In genomic region chr4:115365624-115366023, GRCm38 (mm10) we compare ENCODE assay signal across 10 mouse cellular contexts. TPM values are rescaled to one million over a fixed set of nuclear protein-coding genes. Genes with fewer than 3 reads are reported as not detected.
"Had no signal": no experiment of that assay in that cellular context is flagged by ENCODE, and none has a peak within 500 bp of the region (broad histone marks: within the 10 kb centered on the region; RNA-seq: fewer than 3 reads in every experiment).

No protein-coding gene starts in this region.

RNA-seq across cellular contexts. Expression of gene Cyp4a12b, which starts 45.8 kb away (rescaled TPM):
- total RNA-seq: forebrain, postnatal 0 days; gastrocnemius, adult 18-20 months; gastrocnemius, adult 2 months; gastrocnemius, adult 8-10 months; gastrocnemius, postnatal 10 days; gastrocnemius, postnatal 14 days; gastrocnemius, postnatal 25 days; gastrocnemius, postnatal 36 days; gastrocnemius, postnatal 4 days; heart, adult 2 months had no signal
